Mouse (Mus musculus): ENCODE measurements around the gene Mrps7.

DNA sequence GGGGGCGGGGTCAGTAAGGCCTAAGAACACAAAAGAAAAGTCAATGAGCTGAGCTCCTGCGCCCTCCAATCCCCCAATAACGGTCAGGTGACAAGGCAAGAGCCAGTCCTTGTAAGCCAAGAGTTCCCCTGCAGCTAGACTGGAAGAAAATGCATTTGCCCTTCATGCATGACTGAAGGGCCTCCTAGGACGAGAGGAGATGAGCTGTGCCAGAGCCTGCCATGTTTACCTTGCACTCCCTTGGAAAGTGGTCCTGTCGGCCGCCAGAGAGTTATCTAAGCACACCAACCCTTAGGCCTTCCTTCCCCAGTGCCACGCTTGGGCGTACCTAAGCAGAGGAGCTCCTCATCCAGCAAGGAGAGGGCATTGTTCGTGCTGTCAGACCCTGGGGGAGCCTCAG is 15.7 kb upstream of the Mrps7 start:
- no peak for TF ChIP-seq CTCF (conservative IDR thresholded peaks at IDR 0.05; ENCODE audit: insufficient read depth, insufficient read length, low read depth, low read length)
- no peak for TF ChIP-seq POLR2A (IDR thresholded peaks at IDR 0.05; ENCODE audit: low read depth, low read length)

Measured in kidney, adult 2 months (tissue).